Mouse (Mus musculus) spleen, postnatal 10 days (tissue): Measurements from ENCODE around the gene Gcc2.
"Not testable (repeated sequence)": the region's sequence is repeated elsewhere in the genome, so short reads cannot be mapped to it uniquely, and the experiment has no call there.

Experiments
- DNase-seq, 2 experiments: peaks; one replicate each; pipeline ENCODE4 v3.0.0; 2021 to 2022; ENCODE audit warnings: low spot score in 2 of 2

Gcc2 gene

GRCm38 (mm10) chr10:58231779-58232640 lies 23.3 kb upstream of the Gcc2 start:
- DNase-seq = peak; percentile 80

GRCm38 (mm10) chr10:58232641-58232969 lies 22.7 kb upstream of the Gcc2 start, which contains the start of gene Duxf3:
Gene Duxf3 (minus strand): TSS chr10:58232675.
- not testable (repeated sequence) for DNase-seq

- DNase-seq = peak in 1 of 2 experiments; percentile 38
Observed at GRCm38 (mm10) chr10:58233054-58233739, 22.1 kb upstream of the Gcc2 start.

- not testable (repeated sequence) for DNase-seq
Observed at GRCm38 (mm10) chr10:58233740-58234121, 21.6 kb upstream of the Gcc2 start.

GRCm38 (mm10) chr10:58234985-58235384 lies 20.3 kb upstream of the Gcc2 start:
- peak in 1 of 2 experiments; percentile 43 for DNase-seq

GRCm38 (mm10) chr10:58236613-58237012 lies 18.7 kb upstream of the Gcc2 start, which contains the start of gene Gm4981:
Gene Gm4981 (minus strand): TSS chr10:58236701.
- DNase-seq = no peak

- DNase-seq = peak; percentile 56 to 57
Observed at GRCm38 (mm10) chr10:58238984-58239740, 16.1 kb upstream of the Gcc2 start.

GRCm38 (mm10) chr10:58249535-58249934 lies 5.8 kb upstream of the Gcc2 start:
- no peak for DNase-seq

GRCm38 (mm10) chr10:58254635-58255175 lies 592 bp upstream of the Gcc2 start:
- no peak for DNase-seq

- DNase-seq = no peak
Observed at GRCm38 (mm10) chr10:58255954-58256353, 657 bp downstream of the Gcc2 start.

- no peak for DNase-seq
Observed at GRCm38 (mm10) chr10:58258466-58258865, 3.2 kb downstream of the Gcc2 start.

GRCm38 (mm10) chr10:58282238-58282637 lies 26.9 kb downstream of the Gcc2 start:
- DNase-seq = no peak

- DNase-seq = no peak
Observed at GRCm38 (mm10) chr10:58290742-58291141, 35.4 kb downstream of the Gcc2 start.

GRCm38 (mm10) chr10:58294246-58294645 lies 38.9 kb downstream of the Gcc2 start:
- DNase-seq = no peak

GRCm38 (mm10) chr10:58295605-58296004 lies 40.3 kb downstream of the Gcc2 start:
- no peak for DNase-seq

- DNase-seq = no peak
Observed at GRCm38 (mm10) chr10:58304996-58305395, 49.7 kb downstream of the Gcc2 start.

- DNase-seq = no peak
Observed at GRCm38 (mm10) chr10:58306897-58307296, 51.6 kb downstream of the Gcc2 start.

GRCm38 (mm10) chr10:58310791-58311190 lies 55.5 kb downstream of the Gcc2 start:
- no peak for DNase-seq

- DNase-seq = no peak
Observed at GRCm38 (mm10) chr10:58312887-58313286, 57.6 kb downstream of the Gcc2 start.

GRCm38 (mm10) chr10:58320881-58321280 lies 65.6 kb downstream of the Gcc2 start:
- DNase-seq = no peak

GRCm38 (mm10) chr10:58322361-58323027 lies 67.2 kb downstream of the Gcc2 start:
- no peak for DNase-seq
